Mouse (Mus musculus) 3T3-L1 (cell line): ENCODE measurements around the gene Coa7.

Experiments
- DNase-seq: peaks from one replicate; pipeline ENCODE4 v3.0.0-alpha.2; 2015; ENCODE audit warnings: low read depth, low spot score

Coa7 gene

DNA sequence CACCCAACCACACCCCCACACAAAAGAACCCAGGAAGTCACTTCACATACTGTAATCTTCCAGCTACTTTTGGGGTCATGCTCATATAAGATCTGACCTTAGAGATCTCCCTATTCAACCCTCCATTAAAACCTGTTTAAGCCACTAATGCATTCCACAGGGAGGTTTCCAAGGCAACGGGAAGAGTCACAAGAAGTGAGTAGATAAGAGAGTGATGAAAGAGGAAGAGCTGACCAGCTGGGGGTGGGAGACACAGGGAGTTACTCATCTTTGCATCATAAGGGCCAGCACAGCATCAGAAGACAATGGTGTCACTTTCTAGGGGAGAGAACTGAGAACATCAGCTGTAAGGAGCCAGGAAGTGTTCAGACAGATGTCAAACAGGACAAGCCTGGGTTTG lies 52.2 kb downstream of the Coa7 start:
- DNase-seq = peak; percentile 84

DNA sequence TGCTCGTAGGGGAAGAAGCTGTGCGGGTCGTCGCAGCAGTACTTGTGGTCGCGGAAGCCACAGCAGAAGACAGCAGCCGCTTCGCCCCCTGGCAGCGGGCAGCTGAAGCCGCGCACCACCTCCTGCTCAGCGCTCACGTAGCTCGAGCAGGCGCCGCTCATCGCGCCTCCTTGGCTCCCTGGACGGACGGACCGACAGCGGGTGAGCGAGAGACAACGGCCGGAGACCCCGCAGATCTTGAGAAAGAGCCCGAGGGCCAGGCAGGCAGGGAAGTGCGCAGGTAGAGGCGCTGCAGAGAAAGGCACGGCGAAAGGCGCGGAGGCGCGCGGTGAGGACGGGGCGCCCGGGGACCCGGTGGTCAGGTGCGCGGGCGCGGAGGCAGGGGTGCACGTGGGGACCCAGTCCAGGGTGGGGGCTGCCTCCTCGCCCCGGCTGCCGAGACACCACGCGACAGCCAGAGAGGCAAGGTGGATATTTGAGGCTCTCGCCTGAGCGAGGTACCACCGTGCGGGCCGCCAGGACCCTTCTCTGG lies 55.3 kb downstream of the Coa7 start, which contains the start of gene Shisal2a:
TSS of gene Shisal2a (minus strand) at position 167 of the 532 bp plus-strand sequence.
- DNase-seq = no peak

DNA sequence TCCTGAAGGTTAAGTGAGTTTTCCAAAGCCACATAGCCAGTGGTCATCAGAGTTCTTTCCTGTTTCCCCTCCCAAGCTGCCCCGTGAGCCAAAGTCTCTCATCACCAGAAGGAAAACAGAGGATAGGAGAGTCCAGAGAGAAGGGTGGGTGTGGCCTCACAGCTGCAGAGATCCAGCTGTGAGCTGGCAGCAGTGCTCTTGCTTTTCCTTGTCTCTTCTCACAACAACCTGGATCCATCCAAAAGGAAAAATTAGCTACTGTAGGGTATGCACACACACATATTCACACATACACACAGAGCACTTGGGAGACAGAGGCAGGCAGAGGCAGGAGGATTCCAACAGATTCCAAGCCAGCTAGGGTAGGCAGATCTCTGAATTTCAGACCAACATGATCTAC lies 58.1 kb downstream of the Coa7 start:
- DNase-seq = peak; percentile 32

DNA sequence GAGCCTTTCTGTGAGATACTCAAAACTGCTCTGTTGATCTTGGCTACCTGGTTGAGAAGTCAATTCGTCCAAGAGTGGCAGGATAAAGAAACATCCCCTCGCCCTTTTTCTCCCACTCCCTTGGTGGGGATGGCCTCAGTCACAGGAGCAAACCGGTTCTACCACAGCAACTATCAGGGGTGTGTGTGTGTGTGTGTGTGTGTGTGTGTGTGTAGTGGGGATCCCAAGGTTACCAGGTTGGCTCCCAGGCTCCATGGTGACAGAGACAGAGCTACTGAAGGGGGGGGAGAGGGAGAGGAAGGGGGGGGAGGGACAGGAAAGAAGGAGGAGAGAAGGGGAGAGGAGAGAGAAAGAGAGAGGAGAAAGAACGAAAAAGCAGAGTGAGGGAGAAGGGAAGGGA lies 59.2 kb downstream of the Coa7 start:
- no peak for DNase-seq

DNA sequence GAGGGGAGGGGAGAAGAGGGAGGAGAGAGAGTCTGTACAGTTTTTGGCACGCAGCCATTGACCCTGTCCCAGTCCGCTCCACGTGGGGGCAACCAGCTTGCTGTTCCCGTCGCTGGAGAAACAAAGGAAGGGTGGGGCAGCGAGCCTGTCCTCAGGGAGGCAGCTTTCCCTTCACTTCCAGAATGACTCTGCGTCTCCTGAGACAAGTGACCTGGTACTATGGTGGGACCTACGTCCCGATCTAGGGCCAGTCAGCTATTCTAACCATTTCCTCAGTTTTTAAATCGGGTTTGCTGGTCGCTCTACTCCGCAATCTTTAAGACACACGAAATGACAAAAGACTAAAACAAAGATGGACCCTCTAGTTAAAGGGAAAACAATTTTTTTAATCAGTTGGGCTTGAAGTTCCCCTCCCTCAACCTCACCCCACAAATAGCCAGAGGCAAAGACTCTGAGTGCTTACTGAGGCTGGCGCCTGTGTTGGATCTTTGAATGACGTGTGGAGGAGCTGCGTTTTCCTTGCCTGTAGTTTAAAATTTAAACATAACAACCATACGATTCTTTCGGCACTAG lies 59.8 kb downstream of the Coa7 start:
- DNase-seq = peak; percentile 63

DNA sequence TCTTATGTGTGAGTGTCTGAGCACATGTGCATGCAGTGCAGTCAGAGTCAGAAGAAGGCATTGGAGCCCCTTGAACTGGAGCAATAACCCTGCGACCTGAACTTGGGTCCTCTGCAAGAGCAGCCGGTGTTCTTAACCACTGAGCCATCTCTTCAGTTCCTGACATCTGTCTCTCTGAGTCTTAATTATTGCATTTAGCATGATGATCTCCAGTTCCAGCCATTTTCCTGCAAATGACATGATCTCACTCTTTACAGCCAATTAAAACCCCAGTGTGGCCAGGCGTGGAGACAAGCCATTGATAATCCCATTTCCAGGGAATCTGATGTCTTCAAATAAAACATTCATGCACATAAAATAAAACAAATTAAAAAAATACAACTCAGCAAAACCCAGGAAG lies 60.8 kb downstream of the Coa7 start:
- DNase-seq = no peak

DNA sequence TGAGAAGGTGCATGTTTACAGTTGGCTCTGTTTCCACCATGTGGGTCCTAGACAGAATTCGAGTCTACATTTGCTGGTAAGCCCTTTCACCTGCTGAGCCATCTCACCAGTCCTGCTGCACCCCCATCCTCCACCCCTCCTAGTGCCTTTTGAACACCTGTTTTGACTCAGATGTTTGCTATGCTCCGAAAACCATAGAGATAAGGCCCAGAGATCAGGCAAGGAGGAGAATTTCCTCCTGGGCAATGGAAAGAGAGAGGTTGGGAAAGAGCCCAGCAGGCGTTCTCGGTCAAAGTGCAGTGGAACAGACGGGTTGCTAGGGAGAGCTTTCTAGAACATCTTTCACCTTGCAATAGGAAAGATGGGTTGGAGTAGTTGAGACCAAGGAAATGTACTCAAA lies 63.2 kb downstream of the Coa7 start:
- no peak for DNase-seq
